Mouse (Mus musculus) small intestine, adult 2 months (tissue): Measurements from ENCODE around the gene Rai1.
A peak's percentile ranks its signal among the peaks of the same experiment; 100 is the strongest.

Source experiments
- CTCF ChIP-seq: fragments of 200-500 bp; IDR thresholded peaks from 2 replicates; pipeline ENCODE4 v1.5.1; 2012; ENCODE audit warnings: low read depth, mild to moderate bottlenecking, control low read depth, inconsistent platforms, low read length, moderate library complexity, mixed read lengths; ENCODE audit not compliant: insufficient replicate concordance, insufficient read length; ENCODE audit errors: extremely low read depth
- POLR2A ChIP-seq: fragments of 200-500 bp; IDR thresholded peaks from 2 replicates; pipeline ENCODE4 v1.6.1; 2012; ENCODE audit warnings: low read depth, mild to moderate bottlenecking, control low read depth, inconsistent platforms, low read length, moderate library complexity

GRCm38 (mm10) chr11:60084589-60084988 is 20.2 kb upstream of the Rai1 start:
- TF ChIP-seq POLR2A (no peak), CTCF (peak; percentile 69; the same call in 1 of the 2 replicates)
